In genomic region chr7:24529580-24529979, GRCm38 (mm10) we compare ENCODE assay signal across 8 mouse cellular contexts. TPM values are rescaled to one million over a fixed set of nuclear protein-coding genes. Genes with fewer than 3 reads are reported as not detected.
DNase-seq lines count a peak whose midpoint lies in the region; ATAC-seq lines count a peak whose summit lies in the region.

No protein-coding gene starts in this region.

- H3K4me3 ChIP-seq in kidney, embryonic 14.5 days (ENCODE audit: low read length) = peak overlapping the region; percentile 71
- peak overlapping the region; percentile 68 for H3K4me3 ChIP-seq in heart, embryonic 15.5 days
- H3K4me3 ChIP-seq in macrophage (ENCODE audit: inconsistent target) = peak overlapping the region; percentile 59

- no peaks in the 10 kb centered on the region; the same call in 1 of the 2 replicates for H3K27me3 ChIP-seq in kidney, embryonic 14.5 days (ENCODE audit: control insufficient read depth, insufficient read depth, low read length)
- no peaks in the 10 kb centered on the region for H3K27me3 ChIP-seq in heart, embryonic 15.5 days

- H3K27ac ChIP-seq in kidney, embryonic 14.5 days (ENCODE audit: low read depth, low read length) = no peak overlapping the region; the same call in 1 of the 2 replicates
- H3K27ac ChIP-seq in heart, embryonic 15.5 days = peak overlapping the region; percentile 88
- H3K27ac ChIP-seq in macrophage = peak overlapping the region; percentile 78

- peak overlapping the region; percentile 58 for H3K9ac ChIP-seq in kidney, embryonic 14.5 days (ENCODE audit: low read depth, low read length)
- peak overlapping the region; percentile 53 for H3K9ac ChIP-seq in heart, embryonic 15.5 days

- no peaks in the 10 kb centered on the region; the same call in 1 of the 2 replicates for H3K79me2 ChIP-seq in macrophage (ENCODE audit: inconsistent target)

- no peaks in the 10 kb centered on the region for H3K9me3 ChIP-seq in kidney, embryonic 14.5 days (ENCODE audit: control insufficient read depth, low read length)
- H3K9me3 ChIP-seq in heart, embryonic 15.5 days (replicated peaks) = no peaks in the 10 kb centered on the region

- ATAC-seq in kidney, embryonic 14.5 days (ENCODE audit: low FRiP score, low TSS enrichment) = no peak
- ATAC-seq in heart, embryonic 15.5 days (replicated peaks; ENCODE audit: insufficient number of reproducible peaks, insufficient read depth, low FRiP score, low read depth) = no peak
- no peak for ATAC-seq in inflammation-experienced regulatory T-cells, adult 6 months

- H3K4me2 ChIP-seq in kidney, embryonic 14.5 days (replicated peaks; ENCODE audit: low read depth, low read length) = peak overlapping the region; percentile 95
- peak overlapping the region; percentile 91 for H3K4me2 ChIP-seq in heart, embryonic 15.5 days

- H3K36me3 ChIP-seq in kidney, embryonic 14.5 days (ENCODE audit: control insufficient read depth, insufficient read depth, low read length) = peaks cover 16% of the 10 kb centered on the region
- H3K36me3 ChIP-seq in heart, embryonic 15.5 days = peaks cover 14% of the 10 kb centered on the region
- H3K36me3 ChIP-seq in macrophage (ENCODE audit: inconsistent target) = 0 out of 2 replicates have a peak, but pooled peaks cover 3% of the 10 kb centered on the region

- 61% methylated on average over 11 of the region's 11 CpGs for WGBS in kidney, embryonic 14.5 days
- 52% methylated on average over 11 of the region's 11 CpGs for WGBS in heart, embryonic 15.5 days
- WGBS in macrophage (ENCODE audit: missing documents) = 61% methylated on average over 11 of the region's 11 CpGs

- H3K4me1 ChIP-seq in kidney, embryonic 14.5 days (ENCODE audit: control insufficient read depth, insufficient read depth, low read length) = peaks cover 21% of the 10 kb centered on the region
- H3K4me1 ChIP-seq in heart, embryonic 15.5 days (replicated peaks) = peaks cover 26% of the 10 kb centered on the region

- DNase-seq in kidney, adult 18-20 months = no peak
- peak; percentile 43 for DNase-seq in MN1 (ENCODE audit: low spot score)
- no peak for DNase-seq in spleen, postnatal 10 days (ENCODE audit: low spot score in 2 of 2)
- DNase-seq in right cerebral cortex, adult 18-20 months = no peak

RNA-seq across cellular contexts. Expression of gene Irgq, which starts 0.9 kb away (rescaled TPM):
- polyA plus RNA-seq in kidney, embryonic 14.5 days (2014; fragmentation: Nextera tagmentation; extraction: Ambion mirVana) = 5.0 and 9.5 TPM in 2 replicates
- 6.0 and 8.3 TPM in 2 replicates for polyA plus RNA-seq in heart, embryonic 15.5 days (2015; fragmentation: Nextera tagmentation; extraction: Ambion mirVana)
- 10 to 100 TPM in 25 of 26 experiments, 1 to 10 TPM in 1; 9.0 to 73.6 (median 20.9) TPM for total RNA-seq in macrophage (2018; cell fraction: chromatin; rRNA removed)
- 10 to 100 TPM in 24 of 26 experiments, 1 to 10 TPM in 2; 9.6 to 32.9 (median 16.6) TPM for total RNA-seq in macrophage (2018; cell fraction: cytosol; rRNA removed)
- 10 to 100 TPM; 12.8 to 62.2 (median 27.3) TPM for total RNA-seq in macrophage (2018; cell fraction: nucleus; rRNA removed)
- polyA plus RNA-seq in macrophage (2018) = 6.1 to 11.9 TPM (median 11.5 TPM) in 3 replicates
- polyA plus RNA-seq in inflammation-experienced regulatory T-cells, adult 6 months (2017; shearing (Covaris generic)) = 1 to 10 TPM in 2 of 3 experiments, under 1 TPM in 1; 0.79 to 1.2 (median 1.0) TPM

RNA-seq across cellular contexts. Expression of gene Pinlyp, which starts 16.3 kb away (rescaled TPM):
- 0.43 TPM in 1 of 2 replicates, not detected in the other for polyA plus RNA-seq in kidney, embryonic 14.5 days (2014; fragmentation: Nextera tagmentation; extraction: Ambion mirVana)
- 0.46 TPM in 1 of 2 replicates, not detected in the other for polyA plus RNA-seq in heart, embryonic 15.5 days (2015; fragmentation: Nextera tagmentation; extraction: Ambion mirVana)
- not detected for total RNA-seq in macrophage (2018; cell fraction: chromatin; rRNA removed)
- total RNA-seq in macrophage (2018; cell fraction: cytosol; rRNA removed) = not detected
- total RNA-seq in macrophage (2018; cell fraction: nucleus; rRNA removed) = not detected
- not detected in 3 replicates for polyA plus RNA-seq in macrophage (2018)
- polyA plus RNA-seq in inflammation-experienced regulatory T-cells, adult 6 months (2017; shearing (Covaris generic)) = not detected

RNA-seq across cellular contexts. Expression of gene Xrcc1, which starts 16.5 kb away (rescaled TPM):
- 109 and 136 TPM in 2 replicates for polyA plus RNA-seq in kidney, embryonic 14.5 days (2014; fragmentation: Nextera tagmentation; extraction: Ambion mirVana)
- 56.6 and 83.1 TPM in 2 replicates for polyA plus RNA-seq in heart, embryonic 15.5 days (2015; fragmentation: Nextera tagmentation; extraction: Ambion mirVana)
- 100 to 1,000 TPM in 20 of 26 experiments, 10 to 100 TPM in 6; 36.8 to 384 (median 210) TPM for total RNA-seq in macrophage (2018; cell fraction: chromatin; rRNA removed)
- total RNA-seq in macrophage (2018; cell fraction: cytosol; rRNA removed) = 10 to 100 TPM; 43.1 to 94.2 (median 61.3) TPM
- 100 to 1,000 TPM in 15 of 26 experiments, 10 to 100 TPM in 11; 29.7 to 185 (median 108) TPM for total RNA-seq in macrophage (2018; cell fraction: nucleus; rRNA removed)
- polyA plus RNA-seq in macrophage (2018) = 26.7 to 70.1 TPM (median 46.9 TPM) in 3 replicates
- polyA plus RNA-seq in inflammation-experienced regulatory T-cells, adult 6 months (2017; shearing (Covaris generic)) = 10 to 100 TPM; 24.2 to 34.4 (median 31.8) TPM

RNA-seq across cellular contexts. Expression of gene AC161166.1, which starts 17.3 kb away (rescaled TPM):
- polyA plus RNA-seq in kidney, embryonic 14.5 days (2014; fragmentation: Nextera tagmentation; extraction: Ambion mirVana) = 0.17 and 0.61 TPM in 2 replicates
- 0.25 and 0.29 TPM in 2 replicates for polyA plus RNA-seq in heart, embryonic 15.5 days (2015; fragmentation: Nextera tagmentation; extraction: Ambion mirVana)
- not detected for total RNA-seq in macrophage (2018; cell fraction: chromatin; rRNA removed)
- not detected for total RNA-seq in macrophage (2018; cell fraction: cytosol; rRNA removed)
- not detected for total RNA-seq in macrophage (2018; cell fraction: nucleus; rRNA removed)
- not detected in 3 replicates for polyA plus RNA-seq in macrophage (2018)
- polyA plus RNA-seq in inflammation-experienced regulatory T-cells, adult 6 months (2017; shearing (Covaris generic)) = not detected

RNA-seq across cellular contexts. Expression of gene Zfp428, which starts 22.8 kb away (rescaled TPM):
- polyA plus RNA-seq in kidney, embryonic 14.5 days (2014; fragmentation: Nextera tagmentation; extraction: Ambion mirVana) = 54.5 and 70.3 TPM in 2 replicates
- polyA plus RNA-seq in heart, embryonic 15.5 days (2015; fragmentation: Nextera tagmentation; extraction: Ambion mirVana) = 37.5 and 40.8 TPM in 2 replicates
- 1 to 10 TPM in 1 of 26 experiments, not detected in 25; 1.2 TPM for total RNA-seq in macrophage (2018; cell fraction: chromatin; rRNA removed)
- 1 to 10 TPM in 14 of 26 experiments, under 1 TPM in 12; 0.43 to 1.7 (median 1.1) TPM for total RNA-seq in macrophage (2018; cell fraction: cytosol; rRNA removed)
- total RNA-seq in macrophage (2018; cell fraction: nucleus; rRNA removed) = 1 to 10 TPM in 5 of 26 experiments, under 1 TPM in 7, not detected in 14; 0.40 to 2.2 (median 0.87) TPM
- polyA plus RNA-seq in macrophage (2018) = 0.60 to 3.0 TPM (median 0.77 TPM) in 3 replicates
- polyA plus RNA-seq in inflammation-experienced regulatory T-cells, adult 6 months (2017; shearing (Covaris generic)) = under 1 TPM in 1 of 3 experiments, not detected in 2; 0.33 TPM
